Mouse (Mus musculus) layer of hippocampus, postnatal 14 days (tissue): ENCODE measurements around the gene Igfbp1. TPM values are rescaled to one million over a fixed set of nuclear protein-coding genes. Genes with fewer than 3 reads are reported as not detected.
"Not testable (repeated sequence)": the region's sequence is repeated elsewhere in the genome, so short reads cannot be mapped to it uniquely, and the experiment has no call there.

Experiments used
- DNase-seq, 2 experiments: peaks; one replicate each; pipeline ENCODE4 v3.0.0; 2021 to 2022; ENCODE audit warnings: low spot score in 2 of 2, mixed read lengths in 1 of 2
- total RNA-seq, 2 experiments: library from RNA; stranded (reverse); gene quantifications; 2 replicates each; pipeline ENCODE4 v1.2.3; 2021

The Igfbp1 gene
- total RNA-seq, 2 experiments from 2014 or later = not detected

DNA sequence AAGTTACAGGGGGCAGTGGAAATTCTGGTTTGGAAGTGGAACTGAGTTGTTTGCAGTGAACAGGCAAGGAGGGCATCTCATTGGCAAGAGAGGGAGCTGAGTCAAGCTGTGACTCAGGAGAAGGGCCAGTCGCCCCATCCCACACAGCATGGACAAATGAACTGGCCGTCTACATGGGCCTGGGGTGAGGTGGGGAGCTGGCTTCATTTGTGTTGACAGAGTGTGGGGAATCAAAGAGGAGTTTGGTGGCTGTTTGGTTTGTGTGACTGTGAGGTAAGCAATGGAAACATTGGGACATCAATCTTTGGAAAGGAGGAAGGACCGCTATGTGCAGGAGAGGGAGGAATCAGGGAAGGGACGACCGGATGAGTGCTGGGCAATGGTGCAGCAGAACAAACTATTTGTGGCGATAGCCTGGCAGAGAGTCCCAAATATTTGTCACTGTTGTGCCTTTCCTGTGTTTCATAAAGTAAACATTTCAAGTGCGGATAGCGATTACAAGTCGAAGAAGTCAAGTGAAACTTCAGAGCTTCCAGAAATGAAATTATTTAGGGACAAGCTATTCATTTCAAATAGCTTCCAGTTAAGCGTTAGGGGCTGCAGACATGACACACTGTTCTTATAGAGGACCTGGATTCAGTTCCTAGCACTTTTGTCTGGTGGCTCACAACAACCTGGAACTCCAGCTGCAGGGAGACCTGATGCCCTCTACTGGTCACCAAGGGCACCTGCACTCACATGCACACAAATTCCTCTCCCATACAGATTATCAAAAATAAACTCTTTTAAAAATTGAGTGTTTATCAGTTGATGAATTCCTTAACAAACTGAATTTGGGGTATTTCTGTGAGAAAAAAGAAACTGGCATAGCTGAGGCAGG lies 2.9 kb upstream of the Igfbp1 start:
- DNase-seq = no peak

DNA sequence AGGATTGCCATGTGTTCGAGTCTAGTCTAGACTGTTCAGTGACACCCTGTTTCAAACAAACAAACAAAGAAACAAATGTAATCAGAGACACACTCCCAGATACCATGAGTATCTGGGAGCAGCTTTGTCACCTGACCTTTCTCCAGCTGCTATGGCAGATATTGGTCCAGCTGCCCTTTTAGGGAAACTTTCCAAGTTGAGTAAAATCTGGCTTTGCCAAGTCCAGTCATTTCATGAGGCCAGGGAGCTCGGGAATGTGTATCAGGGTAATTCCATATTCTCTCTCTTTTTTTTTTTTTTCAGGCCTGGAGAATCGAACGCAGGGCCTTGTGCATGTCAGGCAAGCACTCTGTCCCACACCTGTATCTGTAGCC lies 2.3 kb upstream of the Igfbp1 start:
- DNase-seq = no peak

DNA sequence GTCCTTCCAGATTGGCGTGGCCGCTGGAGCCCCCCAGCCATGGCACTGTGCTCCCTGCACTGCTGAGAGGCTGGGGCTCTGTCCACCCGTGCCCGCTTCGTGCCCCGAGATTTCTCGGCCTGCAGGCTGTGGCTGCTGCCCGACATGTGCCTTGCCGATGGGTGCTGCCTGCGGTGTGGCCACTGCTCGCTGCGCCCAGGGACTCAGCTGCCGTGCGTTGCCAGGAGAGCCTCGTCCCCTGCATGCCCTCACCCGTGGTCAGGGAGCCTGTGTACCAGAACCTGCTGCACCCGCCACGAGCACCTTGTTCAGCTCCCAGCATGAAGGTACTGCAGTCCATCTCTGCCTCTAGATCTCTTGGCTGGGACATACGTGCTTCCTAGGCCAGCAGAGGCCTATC lies 424 bp downstream of the Igfbp1 start:
- DNase-seq = no peak

DNA sequence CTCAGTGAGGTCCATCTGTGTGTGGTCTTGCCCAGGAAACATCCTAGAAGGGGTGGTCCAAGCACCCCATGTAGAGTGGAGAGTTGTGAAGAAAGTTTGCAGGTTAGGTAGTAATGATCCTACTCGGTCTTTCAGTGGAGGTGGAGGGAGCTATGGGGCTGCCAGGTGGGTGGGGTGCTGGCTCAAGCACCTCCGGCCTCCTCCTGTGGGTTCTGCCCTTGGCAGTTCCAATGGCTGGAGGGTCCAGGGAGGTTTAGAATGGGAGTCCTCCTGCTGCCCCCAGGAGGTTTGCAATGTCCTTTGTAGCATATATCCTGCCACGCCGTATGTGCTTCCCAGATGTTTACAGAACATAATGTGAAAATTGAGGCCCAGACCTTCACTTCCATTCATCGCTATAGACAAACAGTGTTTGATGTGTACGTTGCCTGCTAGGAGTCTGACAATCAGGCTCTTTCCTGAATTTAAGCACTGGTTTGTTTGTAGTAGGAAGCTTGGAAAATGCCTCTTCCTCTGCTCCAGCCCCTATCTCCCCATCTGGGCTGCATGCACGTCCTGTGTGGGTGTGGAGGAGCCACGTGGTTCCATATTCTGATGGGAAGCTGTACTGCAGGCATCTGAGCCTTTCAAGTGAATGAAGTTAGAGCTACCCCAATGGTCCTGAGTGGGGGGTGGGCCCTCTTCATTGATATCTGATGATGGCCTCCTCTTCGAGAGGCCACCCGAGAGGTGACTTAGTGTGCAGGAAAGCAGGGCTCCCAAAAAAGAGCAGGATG lies 1.1 kb downstream of the Igfbp1 start:
- no peak for DNase-seq

DNA sequence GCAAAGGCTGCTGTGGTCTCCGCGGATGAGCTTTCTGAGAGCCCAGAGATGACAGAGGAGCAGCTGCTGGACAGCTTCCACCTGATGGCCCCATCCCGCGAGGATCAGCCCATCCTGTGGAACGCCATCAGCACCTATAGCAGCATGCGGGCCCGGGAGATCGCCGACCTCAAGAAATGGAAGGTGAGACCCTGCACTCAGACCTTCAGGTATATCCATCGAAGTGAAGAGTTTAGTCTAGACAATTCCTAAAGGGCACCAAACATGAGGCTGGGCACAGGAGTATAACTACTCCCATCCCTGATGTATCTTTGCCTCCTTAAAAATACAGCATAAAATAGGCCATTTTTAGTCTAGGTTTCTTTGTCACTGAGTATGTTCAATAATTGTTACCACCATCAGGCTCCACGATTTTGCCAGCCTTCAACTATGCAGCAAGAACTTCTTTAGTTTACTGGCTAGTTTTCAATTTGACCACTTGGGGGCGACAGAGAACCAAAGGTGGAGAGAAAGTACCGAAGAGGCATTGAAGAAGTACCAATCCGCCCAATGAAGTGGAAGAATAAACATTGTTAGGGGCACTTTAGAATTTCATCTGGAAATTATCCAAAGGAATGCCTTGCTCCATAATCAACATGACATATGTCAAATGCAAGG lies 2.3 kb downstream of the Igfbp1 start:
- DNase-seq = peak in 1 of 2 experiments; percentile 73

DNA sequence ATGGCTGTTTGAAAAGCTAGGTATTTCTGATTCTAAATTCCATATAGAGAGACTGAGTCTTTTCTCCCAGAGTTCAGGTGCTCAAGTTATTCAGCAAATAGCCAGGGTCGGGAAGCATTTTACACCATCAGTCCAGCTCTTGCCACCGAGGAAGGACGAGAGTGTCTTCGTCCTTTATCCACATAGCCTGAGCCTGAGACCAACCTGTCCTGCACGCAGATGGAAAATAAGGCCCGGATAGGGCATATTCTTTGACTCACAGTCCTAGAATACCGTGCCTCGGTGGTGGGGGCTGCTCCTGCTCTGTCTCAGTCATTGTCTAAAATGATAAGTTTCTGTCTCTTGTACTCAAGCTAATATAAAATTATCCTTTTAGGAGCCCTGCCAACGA lies 2.8 kb downstream of the Igfbp1 start:
- DNase-seq = no peak

DNA sequence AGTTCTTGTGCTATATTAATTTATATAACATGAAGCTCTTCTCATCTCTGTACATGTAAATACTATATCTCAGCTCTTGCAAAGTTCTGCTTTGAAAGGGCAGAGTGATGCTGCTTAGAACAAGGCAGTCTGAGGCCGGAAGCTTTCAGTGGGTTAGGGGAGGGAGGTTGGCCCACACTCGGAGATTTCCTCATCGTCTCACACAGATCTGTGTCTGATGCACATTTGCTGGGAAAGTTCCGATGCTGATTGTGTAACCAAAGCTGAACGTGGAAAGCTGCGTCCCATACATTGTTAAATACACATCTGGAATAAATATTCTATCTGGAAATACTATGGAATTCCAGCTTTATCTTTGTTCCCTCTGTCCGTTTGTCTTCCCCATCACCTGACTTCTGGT lies 4.6 kb downstream of the Igfbp1 start:
- DNase-seq = no peak

DNA sequence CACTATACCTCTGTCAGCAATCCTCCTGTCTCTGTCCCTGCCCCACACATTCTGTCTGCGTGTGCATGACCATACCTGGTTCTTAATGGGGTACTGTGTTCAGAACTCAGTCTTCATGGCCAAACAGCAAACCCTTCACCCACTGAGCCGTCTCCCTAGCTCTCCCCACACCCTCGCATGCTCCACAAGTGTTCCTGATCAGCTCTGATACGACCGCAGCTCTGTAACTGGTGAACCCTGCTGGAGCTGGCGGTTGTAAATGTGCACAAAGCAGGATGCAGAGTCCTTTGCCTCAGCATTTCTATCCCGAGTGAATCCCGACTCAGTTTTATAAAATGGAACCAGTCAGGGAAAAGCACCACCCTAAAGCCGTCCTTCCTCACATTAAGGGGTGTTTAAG lies 6.3 kb downstream of the Igfbp1 start:
- DNase-seq = no peak

DNA sequence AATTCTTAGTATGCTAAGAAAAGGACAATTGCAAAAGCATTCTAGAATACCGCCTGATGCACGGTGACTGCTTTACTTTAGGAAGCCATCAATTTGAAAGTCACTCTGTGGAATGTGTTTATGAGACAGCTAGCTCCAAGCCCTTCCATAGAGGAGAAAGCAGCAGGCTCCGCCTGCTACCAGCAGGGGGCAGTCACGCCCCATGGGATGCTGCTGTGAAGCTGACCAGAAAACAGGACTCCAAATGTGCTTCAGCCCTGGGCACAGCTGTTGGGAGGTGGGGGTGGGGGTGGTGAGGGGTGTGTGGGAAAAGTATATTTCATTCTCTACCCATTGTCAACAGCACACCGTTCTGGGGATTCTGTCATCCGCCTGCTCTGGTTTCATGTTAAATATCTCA lies 12.8 kb downstream of the Igfbp1 start:
- DNase-seq = peak; percentile 77

DNA sequence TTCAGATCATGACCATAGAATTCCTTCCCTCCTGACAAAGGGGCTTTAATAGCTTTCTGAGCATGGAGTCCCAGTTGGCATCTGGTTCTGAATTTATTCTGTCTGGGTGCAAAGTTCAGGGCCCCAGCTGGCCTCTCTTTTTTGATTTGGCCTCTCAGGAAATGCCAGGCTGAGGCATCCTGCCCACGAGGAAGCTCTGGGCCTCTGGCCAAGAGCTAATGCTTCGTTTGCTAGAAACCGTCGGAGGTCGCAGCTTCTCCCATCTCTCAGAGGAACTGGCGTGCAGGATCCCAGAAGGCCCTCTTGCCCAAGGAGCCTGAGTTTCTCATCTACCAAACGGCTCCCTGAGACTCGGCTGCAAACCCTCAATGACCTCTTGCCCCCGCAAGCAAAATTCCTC lies 13.6 kb downstream of the Igfbp1 start:
- DNase-seq = no peak

DNA sequence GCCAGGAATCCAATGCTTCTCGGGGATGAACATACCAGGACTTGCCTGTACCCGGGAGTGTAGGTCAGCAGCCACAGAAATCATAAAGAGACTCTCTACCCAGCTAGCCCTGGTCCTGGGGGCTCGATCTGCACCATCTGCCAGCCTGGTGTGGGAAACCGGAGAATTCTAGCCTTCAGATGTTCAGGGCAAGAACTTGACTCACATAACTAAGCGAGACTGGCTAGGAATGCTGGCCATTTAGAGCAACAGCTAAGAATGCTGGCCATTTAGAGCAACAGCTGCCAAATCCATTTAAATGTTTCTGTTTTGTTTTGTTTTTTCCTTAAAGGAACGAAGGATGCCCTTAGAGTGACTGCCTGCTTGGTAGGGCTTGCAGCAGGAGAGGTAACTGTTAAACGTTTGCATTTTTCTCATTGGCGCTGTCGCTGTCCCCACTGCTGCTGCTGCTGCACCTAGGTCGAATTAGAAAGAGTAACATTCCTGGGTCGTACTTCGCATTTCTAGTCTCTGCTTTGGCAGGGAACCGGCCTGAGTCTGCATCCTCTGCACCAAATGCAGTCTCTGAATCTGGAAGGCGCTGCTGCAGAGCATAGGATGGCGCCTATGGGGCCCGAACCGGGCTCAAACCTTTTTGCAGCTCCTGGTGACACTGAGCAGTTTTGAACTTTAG lies 14.7 kb downstream of the Igfbp1 start:
- no peak for DNase-seq

DNA sequence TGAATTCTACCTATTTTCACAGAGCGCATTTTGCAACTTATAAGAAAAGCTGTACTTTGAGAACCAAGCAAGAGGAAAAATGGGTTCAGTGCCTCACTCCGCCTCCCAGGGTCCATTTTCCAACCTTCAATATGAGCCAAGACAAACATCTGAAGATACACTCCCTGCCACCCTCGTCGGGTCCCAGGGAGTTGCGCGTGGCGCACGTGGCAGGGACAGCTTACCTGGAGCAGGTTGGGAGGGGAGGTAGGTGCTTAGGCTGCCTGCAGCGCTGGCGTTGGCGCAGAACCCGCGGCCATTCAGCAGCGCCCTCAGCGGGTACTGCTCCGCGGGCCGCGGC lies 15.5 kb downstream of the Igfbp1 start:
- no peak for DNase-seq

DNA sequence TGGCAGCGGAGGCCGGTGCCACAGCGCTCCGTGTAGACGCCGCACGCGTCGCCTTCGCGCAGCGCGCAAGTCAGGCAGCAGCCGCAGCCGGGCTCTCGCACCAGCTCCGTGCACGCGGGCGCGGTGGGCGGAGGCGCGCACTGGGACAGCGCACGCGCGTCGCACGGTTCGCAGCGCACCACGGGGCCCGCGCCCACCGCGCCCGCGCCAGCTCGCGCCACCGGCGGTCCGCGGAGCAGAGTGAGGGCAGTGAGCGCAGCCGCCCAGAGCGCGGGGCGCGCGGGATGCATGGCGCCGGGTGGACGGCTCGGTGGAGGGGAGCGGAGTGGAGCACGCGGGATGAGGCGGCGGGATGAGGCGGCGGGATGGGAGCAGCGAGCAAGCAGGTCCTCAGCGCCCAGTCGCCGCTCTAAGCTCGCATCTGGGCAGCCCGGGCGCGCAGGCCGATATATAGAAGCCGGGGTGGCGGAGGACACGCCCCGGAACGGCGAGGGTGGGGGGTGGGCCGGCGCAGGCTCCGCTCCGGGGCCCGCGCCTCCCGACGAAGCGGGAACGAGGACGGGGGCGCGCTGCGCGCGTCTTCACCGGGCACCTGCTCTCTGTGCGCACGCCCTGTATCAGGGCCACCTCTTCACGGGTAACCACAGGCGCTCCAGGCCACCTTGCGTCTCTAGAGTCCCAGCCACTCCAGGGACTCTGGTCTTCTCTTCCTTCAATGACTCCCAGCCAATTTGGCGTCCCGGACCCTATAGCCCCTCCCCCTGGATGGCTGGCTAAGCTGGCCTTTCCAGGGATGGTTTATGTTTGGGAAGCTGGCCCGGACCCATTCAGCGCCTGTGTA lies 16.1 kb downstream of the Igfbp1 start, which contains the start of gene Igfbp3:
Igfbp3 (minus strand) TSS at position 423 of the 841 bp plus-strand sequence.
- peak; percentile 66 to 83 for DNase-seq

DNA sequence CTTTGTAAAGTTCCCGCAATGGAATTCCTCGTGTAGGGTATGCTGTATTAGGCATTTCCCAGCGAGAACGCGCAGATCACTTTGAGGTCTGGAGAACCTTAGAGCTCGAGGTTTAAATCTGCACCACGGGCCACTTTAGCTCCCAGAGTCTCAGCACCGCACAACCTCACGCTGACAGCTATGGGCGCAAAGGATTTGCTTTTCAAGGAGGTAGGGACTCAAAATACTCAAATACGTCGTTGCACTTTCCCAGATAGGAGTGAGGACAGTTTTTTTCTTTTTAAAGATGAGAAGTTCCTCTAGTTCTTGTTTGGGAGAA lies 16.7 kb downstream of the Igfbp1 start:
- no peak for DNase-seq

DNA sequence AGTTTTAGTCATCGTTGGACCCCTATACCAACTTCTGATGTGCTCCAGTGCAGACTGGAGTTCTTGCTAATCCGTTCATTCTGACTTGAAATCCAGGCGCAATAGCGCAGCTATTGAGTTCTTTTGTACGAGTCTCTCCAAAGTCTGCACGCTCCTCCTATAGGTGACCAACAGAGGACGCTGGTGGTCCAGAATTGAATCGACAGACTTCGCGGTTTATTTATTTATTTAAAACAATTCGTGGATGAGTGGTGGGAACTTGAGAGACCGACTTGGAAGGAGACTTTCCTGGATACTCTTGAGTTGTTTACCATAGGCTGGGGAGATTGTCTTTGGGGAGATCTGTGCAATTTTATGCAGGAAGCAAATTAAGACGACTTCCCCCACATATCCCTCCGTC lies 17.2 kb downstream of the Igfbp1 start:
- peak; percentile 59 to 83 for DNase-seq

DNA sequence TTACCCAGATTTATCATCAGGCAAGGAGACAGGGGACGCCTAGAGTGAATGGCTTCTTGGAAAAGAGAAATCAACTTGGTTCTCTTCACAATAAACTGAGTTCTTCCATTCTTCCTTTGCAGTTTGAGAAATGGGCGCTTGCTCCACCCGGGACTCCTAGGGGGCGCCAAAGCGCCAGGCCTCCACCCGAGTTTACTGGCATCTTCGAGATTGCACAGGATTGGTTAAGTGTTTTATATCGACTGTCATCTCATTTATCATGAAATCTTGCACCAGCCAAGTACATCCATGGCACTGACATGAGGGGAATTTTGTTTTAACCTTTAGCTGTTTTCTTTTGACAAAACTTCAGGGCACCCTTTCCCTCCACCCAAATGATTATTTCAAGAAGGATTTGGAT lies 18.1 kb downstream of the Igfbp1 start:
- peak; percentile 71 to 75 for DNase-seq

DNA sequence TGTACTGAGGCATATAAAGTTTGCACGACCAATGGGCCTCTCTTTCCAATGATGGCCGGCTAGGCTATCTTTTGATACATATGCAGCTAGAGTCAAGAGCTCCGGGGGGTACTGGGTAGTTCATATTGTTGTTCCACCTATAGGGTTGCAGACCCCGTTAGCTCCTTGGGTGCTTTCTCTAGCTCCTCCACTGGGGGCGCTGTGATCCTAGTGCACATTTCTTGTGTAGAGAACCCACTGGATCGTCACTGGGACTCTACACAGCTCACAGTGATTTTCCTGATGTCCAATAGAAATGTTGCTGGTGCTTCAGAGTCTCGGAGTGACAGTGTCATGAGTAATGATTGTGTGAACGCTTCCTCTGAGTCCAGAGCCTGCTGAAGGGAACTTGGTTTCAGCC lies 24.2 kb downstream of the Igfbp1 start:
- DNase-seq = not testable (repeated sequence)

DNA sequence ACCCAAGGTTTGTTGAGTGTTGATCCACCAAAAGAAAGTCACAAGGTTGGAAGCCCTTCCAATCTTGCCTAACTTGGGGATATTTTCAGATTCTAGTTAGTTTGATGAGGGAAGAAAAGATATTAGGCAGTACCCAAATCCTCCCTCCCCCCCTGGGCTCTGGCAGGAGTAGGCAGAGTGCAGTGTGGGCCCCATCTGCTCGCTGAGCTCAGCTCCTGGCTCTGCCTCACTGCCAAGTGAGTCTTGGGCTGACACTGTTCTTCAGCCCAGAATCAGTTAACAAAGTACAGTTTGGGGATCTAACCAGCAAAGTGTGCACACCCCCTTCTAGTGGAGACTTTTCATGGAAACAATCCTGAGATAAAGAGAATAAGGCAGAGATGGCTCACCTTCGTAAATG lies 28.6 kb downstream of the Igfbp1 start:
- peak; percentile 60 to 78 for DNase-seq

DNA sequence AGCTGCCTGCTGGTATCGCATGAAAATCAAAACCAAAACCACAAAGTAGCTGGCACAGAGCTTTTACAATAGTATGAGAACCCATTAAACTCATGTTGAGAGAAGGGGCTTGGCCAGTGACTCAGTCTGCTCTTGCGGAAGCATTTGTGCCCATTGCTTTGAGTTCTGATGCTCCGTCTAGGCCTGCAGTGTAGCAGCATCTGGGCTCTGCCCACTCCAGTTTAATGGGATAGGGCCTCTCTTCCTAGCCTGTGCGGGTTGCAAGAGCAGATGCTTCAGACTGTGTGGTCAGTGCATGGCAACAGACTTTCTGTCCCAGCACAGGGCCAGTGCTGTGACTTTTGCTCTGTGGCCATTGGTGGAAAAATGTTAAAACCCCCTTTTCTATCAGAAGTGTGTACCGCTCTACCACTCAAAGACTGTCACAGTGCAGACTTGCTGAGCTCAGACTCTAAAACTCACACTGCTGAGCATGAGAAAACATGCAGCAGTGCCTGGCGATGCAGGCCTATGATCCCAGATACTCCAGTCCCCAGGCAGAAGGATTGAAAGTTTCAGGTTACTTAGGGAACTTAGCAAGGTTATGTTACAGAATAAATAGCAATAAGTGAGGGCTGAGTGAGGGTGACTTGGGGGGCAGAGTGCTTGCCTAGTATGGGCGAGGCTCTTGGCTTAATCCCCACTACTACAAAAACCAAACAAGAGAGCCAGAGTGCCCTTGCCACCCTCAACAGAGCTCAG lies 29.4 kb downstream of the Igfbp1 start:
- no peak for DNase-seq

DNA sequence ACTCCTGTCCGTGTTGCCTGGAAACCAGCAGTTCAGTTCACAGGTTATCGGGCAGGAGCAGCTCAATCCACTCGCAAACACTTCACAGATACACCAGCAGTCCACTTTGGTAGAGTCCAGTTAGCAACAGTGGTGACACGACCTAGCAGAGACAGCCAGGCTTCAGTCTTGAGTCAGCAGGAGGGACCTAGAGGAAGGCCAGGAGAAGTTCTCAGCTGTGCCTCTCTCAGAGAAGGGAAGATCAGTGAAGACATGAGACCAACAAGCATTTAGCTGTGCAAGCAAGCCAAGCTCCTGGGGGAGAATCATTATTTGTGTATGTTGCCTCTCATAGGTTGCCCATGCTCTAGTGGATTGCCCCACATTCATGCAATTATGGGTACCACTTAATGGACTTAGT lies 30.5 kb downstream of the Igfbp1 start:
- DNase-seq = no peak
